Mouse (Mus musculus) embryonic facial prominence, embryonic 10.5 days (tissue): Measurements from ENCODE around the gene Zfp953. TPM values are rescaled to one million over a fixed set of nuclear protein-coding genes. Genes with fewer than 3 reads are reported as not detected.
A peak's percentile ranks its signal among the peaks of the same experiment; 100 is the strongest.
"Not testable (repeated sequence)": the region's sequence is repeated elsewhere in the genome, so short reads cannot be mapped to it uniquely, and the experiment has no call there.

Experiments
- DNase-seq: peaks from one replicate; pipeline ENCODE4 v3.0.0-alpha.2; 2017; ENCODE audit warnings: low spot score
- H3K27ac ChIP-seq: fragments of 300-500 bp; sonication (generic); replicated peaks from 2 replicates; pipeline ENCODE4 v1.5.1; 2016; ENCODE audit warnings: mild to moderate bottlenecking
- H3K27me3 ChIP-seq: fragments of 300-500 bp; sonication (generic); replicated peaks from 2 replicates; pipeline ENCODE4 v1.6.1; 2016; ENCODE audit warnings: low read depth, mild to moderate bottlenecking; ENCODE audit not compliant: poor library complexity, severe bottlenecking
- H3K36me3 ChIP-seq: fragments of 300-500 bp; sonication (generic); replicated peaks from 2 replicates; pipeline ENCODE4 v1.6.1; 2016; ENCODE audit warnings: mild to moderate bottlenecking, moderate library complexity
- H3K4me1 ChIP-seq: fragments of 300-500 bp; sonication (generic); 2 replicates; pipeline ENCODE4 v1.6.1; 2016
- H3K4me3 ChIP-seq: fragments of 300-500 bp; sonication (generic); 2 replicates; pipeline ENCODE4 v1.5.1; 2016; ENCODE audit warnings: mild to moderate bottlenecking, moderate library complexity
- H3K9me3 ChIP-seq: fragments of 300-500 bp; sonication (generic); 2 replicates; pipeline ENCODE4 v1.6.1; 2016; ENCODE audit warnings: mild to moderate bottlenecking
- WGBS: fragments of 180-500 bp; shearing (Covaris S2); methylation state at CpG from one replicate; pipeline ENCODE4 v1.1.7; 2016; 5-methylcytosine and 5-hydroxymethylcytosine counted together
- polyA plus RNA-seq: library from polyadenylated mRNA; unstranded; fragments of >200 nt; fragmentation: Nextera tagmentation; extraction: Ambion mirVana; gene quantifications from 2 replicates; pipeline ENCODE4 v1.2.1, GENCODE M21; 2016

Zfp953 gene
- 0.79 and 0.92 TPM in 2 replicates for polyA plus RNA-seq

DNA sequence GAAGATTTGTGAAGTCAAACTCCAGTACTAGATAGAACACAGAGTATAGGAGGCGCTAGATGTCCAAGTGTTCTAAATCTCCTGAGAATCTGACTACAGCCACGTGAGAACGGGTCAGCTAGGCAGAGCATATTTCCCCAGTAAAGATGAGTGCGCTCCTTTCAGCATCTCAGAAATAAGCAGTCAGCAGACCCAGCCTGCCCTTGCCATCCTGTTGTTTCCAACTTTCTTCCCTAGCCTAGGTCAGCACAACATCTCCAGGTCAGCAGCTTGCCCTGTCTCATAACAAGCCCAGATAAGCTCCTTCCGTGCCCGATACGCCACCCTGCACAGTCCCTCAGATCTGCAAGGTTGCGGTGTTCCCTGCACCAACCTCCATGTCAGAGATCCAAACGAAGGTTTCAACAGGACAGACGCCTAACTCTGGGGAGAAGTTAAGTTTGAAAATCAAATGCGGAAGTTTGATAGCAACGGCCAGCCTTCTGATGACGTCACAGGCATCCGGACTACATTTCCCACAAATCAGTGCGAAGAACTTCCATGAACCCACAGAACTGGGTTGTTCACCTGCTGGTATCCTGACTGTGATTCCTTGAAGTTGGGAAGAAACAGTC is at the start of gene Zfp953, which contains the start of gene Gm28044:
Gene Zfp953, minus strand, starts transcription at position 475 of the 614 bp plus-strand sequence.
Gene Gm28044, minus strand, starts transcription at position 406 of the 614 bp plus-strand sequence.
- Histone ChIP-seq H3K4me1 (peaks cover 6% of the 10 kb centered on the region; the same call in 1 of the 2 replicates), H3K27me3 (no peaks in the 10 kb centered on the region), H3K27ac (peak within 1 kb of the TSS; percentile 83), H3K4me3 (peak within 1 kb of the TSS; percentile 76), H3K9me3 (no peaks in the 10 kb centered on the region), H3K36me3 (no peaks in the 10 kb centered on the region)
- WGBS: under 1% methylated on average over 15 of the region's 15 CpGs
- DNase-seq: peak; percentile 79

DNA sequence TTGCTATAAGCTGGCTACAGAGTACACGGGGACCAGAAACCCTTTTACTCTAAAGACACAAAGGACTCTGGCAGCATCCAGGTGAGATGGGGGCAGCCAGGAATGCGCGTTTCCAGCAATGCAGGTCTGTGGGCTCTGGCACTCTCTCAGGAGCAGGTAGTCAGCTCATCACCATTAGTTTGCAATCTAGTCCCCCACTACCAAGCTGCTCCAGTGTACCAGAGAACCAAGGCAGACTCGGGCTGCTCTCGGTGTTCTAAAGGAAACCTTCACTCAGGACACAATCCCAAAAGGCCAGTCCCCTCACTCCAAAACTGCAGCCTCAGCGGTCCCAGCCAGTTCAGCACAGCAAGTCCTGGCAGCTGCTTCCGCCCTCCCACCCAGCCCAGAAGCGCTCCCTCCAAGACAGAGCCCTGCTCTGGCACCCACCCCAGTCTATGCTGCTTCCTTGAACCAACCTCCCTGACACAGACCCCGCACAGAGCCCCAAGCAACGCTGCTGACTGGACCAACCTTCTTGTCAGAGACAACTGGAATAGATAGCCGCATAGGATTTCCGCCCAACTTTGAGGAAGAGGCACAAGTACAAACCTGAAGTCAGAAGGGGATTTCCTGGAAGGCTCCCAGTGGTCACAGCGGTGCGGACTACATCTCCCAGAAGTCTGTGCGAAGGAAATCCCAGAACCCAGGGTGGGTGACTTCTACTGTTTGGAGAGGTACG is 38.9 kb upstream of the Zfp953 start, which contains the start of gene Zfp429:
Gene Zfp429, minus strand, starts transcription at position 637 of the 721 bp plus-strand sequence.
- Histone ChIP-seq H3K27ac (peak within 1 kb of the TSS; percentile 77), H3K4me3 (peak within 1 kb of the TSS; percentile 72)
- DNase-seq: peak; percentile 65
- not testable (repeated sequence) for H3K9me3 ChIP-seq, H3K4me1 ChIP-seq, H3K27me3 ChIP-seq, H3K36me3 ChIP-seq
- WGBS: 5% methylated on average over 16 of the region's 16 CpGs

DNA sequence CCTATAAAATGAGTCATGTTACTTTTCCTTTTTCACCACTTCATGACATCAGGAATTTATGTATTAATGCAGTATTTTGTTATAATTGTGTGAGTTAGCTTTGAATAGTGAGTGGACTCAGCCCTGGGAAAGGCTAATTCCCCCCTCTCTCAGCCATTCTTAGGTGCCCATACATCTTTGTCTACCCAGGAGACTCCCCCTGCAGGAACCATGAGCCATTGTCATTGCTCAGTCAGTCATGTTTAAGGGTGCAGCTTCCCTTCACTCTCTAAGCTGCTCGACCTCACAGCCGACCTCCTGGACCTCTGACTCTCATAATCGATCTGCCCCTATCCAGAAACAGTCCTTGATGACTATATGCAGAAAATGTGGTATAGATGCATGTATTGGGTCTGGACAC is 15.8 kb upstream of the Zfp953 start:
- not testable (repeated sequence) for H3K4me1 ChIP-seq, DNase-seq, H3K4me3 ChIP-seq, H3K9me3 ChIP-seq, H3K27me3 ChIP-seq, H3K27ac ChIP-seq, H3K36me3 ChIP-seq
- WGBS: 75% methylated on average over 3 of the region's 3 CpGs

DNA sequence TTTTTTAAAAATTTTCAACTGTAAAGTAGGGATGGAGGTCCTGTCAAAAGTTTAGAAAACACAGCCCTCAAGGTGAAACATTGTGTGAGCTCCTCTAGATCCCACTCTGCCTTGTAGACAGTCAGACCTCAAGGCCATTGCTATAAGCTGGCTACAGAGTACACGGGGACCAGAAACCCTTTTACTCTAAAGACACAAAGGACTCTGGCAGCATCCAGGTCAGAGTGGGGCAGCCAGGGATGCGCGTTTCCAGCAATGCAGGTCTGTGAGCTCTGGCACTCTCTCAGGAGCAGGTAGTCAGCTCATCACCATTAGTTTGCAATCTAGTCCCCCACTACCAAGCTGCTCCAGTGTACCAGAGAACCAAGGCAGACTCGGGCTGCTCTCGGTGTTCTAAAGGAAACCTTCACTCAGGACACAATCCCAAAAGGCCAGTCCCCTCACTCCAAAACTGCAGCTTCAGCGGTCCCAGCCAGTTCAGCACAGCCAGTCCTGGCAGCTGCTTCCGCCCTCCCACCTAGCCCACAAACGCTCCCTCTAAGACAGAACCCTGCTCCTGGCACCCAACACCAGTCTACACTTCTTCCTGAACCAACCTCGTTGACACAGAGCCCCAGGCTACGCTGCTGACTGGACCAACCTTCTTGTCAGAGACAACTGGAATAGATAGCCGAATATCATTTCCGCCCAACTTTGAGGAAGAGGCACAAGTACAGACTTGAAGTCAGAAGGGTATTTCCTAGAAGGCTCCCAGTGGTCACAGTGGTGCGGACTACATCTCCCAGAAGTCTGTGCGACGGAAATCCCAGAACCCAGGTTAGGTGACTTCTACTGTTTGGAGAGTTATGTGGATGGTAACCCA is 14.9 kb upstream of the Zfp953 start, which contains the start of the genes Gm28041 and Zfp456:
Gene Gm28041, minus strand, starts transcription at position 684 of the 862 bp plus-strand sequence.
Gene Zfp456, minus strand, starts transcription at position 761 of the 862 bp plus-strand sequence.
- Histone ChIP-seq H3K27ac (peak within 1 kb of the TSS; percentile 59; the same call in 1 of the 2 replicates), H3K4me3 (peak within 1 kb of the TSS; percentile 59)
- H3K36me3 ChIP-seq, H3K27me3 ChIP-seq, H3K9me3 ChIP-seq, H3K4me1 ChIP-seq: not testable (repeated sequence)
- WGBS: 21% methylated on average over 15 of the region's 15 CpGs
- peak; percentile 61 for DNase-seq

DNA sequence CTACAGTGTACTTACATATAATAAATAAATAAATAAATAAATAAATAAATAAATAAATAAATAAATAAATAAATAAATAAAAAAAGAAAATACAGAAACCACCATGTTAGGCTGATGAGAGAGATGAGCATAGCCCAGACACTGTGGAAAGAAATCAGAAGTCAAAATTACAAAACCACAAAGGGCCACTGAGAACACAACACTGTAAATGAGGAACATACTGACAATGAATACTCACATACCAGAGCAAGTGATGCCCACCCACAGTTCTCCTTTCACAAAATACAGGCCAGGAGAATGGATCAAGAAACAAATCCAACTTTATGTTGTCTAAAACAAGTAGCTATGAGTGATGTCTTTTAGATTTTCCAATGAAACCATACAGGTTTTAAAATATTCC is 8.6 kb downstream of the Zfp953 start:
- H3K4me1 ChIP-seq: no peaks in the 10 kb centered on the region
- no peak overlapping the region for H3K4me3 ChIP-seq
- H3K27ac ChIP-seq: no peak overlapping the region
- H3K27me3 ChIP-seq: no peaks in the 10 kb centered on the region
- no peak for DNase-seq
- H3K36me3 ChIP-seq: no peaks in the 10 kb centered on the region
- no peaks in the 10 kb centered on the region for H3K9me3 ChIP-seq

DNA sequence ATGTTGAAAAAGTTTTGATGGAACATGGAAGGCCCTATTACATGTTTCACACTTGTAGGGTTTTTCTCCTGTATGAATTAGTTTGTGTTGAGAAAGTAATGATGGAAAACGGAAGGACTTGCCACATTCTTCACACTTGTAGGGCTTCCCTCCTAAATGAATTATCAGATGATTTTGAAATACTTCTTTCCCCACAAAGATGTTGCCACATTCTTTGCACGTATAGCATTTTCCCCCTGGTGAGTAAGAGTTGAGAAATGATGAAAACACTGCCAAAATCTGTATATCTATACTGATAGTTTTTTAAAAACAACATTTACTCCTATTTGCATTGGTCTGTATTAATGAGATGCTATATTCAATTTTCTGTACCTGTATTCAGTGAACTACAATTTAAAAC is 17.0 kb downstream of the Zfp953 start:
- Histone ChIP-seq H3K36me3 (peaks cover 7% of the 10 kb centered on the region; the same call in 1 of the 2 replicates), H3K27ac (no peak overlapping the region), H3K9me3 (no peaks in the 10 kb centered on the region), H3K4me1 (no peaks in the 10 kb centered on the region), H3K4me3 (no peak overlapping the region), H3K27me3 (no peaks in the 10 kb centered on the region)
- 88% methylated on average over 2 of the region's 2 CpGs for WGBS
- DNase-seq: no peak

DNA sequence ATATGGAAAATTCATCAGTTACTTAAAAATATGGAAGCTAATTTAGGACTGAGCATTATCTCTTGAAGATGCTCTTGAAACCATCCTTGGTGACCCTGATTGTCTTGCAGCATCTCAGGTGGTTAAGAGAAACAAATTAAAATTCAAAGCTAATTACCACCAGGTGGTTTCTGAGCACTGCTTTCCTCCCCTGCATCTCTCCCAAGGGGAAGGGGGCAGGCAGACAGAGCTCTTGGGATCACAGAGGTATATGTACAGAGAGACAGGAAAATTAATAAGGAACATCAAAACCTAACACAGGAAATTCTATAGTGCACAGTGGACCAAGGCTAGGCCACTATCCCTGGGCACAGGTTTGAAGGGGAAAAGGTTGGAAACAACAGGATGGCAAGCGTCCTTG is 27.5 kb downstream of the Zfp953 start:
- DNase-seq: peak; percentile 10
- Histone ChIP-seq H3K27ac (peak overlapping the region; percentile 81), H3K4me1 (peaks cover 7% of the 10 kb centered on the region), H3K27me3 (no peaks in the 10 kb centered on the region), H3K36me3 (no peaks in the 10 kb centered on the region), H3K9me3 (no peaks in the 10 kb centered on the region), H3K4me3 (peak overlapping the region; percentile 67)
- WGBS: 74% methylated on average over 1 of the region's 1 CpGs

DNA sequence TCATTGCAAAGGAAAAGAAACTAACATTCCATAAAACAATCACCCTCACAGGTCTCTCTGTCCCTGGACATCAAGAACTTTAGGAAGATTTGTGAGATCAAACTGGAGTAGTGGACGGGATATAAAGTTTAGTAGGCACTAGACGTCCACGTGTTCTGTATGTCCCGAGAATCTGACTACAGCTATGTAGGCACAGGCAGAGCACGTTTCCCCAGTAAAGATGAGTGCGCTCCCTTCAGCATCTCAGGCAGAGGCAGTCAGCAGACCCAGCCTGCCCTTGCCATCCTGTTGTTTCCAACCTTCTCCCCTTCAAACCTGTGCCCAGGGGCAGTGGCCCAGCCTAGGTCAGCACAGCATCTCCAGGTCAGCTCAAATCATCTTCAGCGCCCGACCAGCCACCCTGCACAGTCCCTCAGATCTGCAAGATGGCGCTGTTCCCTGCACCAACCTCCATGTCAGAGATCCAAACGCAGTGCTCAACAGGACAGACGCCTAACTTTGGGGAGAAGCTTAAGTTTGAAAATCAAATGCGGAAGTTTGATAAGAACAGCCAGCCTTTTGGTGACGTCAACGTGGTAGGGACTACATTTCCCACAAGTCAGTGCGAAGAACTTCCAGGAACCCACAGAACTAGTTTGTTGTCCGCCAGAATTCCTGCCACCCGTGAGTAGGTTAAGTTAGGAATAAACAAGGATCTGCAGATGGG is 28.2 kb downstream of the Zfp953 start, which contains the start of gene Zfp595:
Gene Zfp595, minus strand, starts transcription at position 552 of the 706 bp plus-strand sequence.
- peak; percentile 72 for DNase-seq
- no peaks in the 10 kb centered on the region for H3K36me3 ChIP-seq
- peak within 1 kb of the TSS; percentile 81 for H3K27ac ChIP-seq
- H3K4me3 ChIP-seq: peak within 1 kb of the TSS; percentile 67
- WGBS: 19% methylated on average over 17 of the region's 17 CpGs
- no peaks in the 10 kb centered on the region for H3K9me3 ChIP-seq
- peaks cover 7% of the 10 kb centered on the region for H3K4me1 ChIP-seq
- no peaks in the 10 kb centered on the region for H3K27me3 ChIP-seq

DNA sequence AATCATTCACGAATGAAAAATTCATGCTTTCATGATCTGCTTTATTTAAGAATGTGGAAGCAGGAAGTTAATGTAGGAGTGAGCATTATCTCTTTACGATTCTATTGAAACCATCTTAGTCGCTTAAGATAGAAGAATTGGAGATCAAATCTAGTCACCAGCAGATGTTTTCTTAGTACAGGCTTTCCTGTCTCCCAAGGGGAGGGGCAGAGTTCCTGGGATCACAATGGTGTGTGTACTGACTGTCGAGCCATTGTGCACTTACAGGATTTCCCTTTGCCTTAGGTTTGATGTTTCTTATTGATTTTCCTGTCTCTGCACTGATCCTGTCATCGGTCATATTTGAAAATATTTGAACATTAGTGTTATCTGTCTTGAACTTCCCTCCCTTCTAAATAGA is 53.7 kb downstream of the Zfp953 start:
- peak; percentile 12 for DNase-seq
- WGBS: 39% methylated on average over 5 of the region's 5 CpGs
- Histone ChIP-seq H3K9me3 (no peaks in the 10 kb centered on the region), H3K4me1 (peaks cover 6% of the 10 kb centered on the region; the same call in 1 of the 2 replicates), H3K4me3 (peak overlapping the region; percentile 70), H3K27ac (peak overlapping the region; percentile 81), H3K36me3 (no peaks in the 10 kb centered on the region), H3K27me3 (no peaks in the 10 kb centered on the region)

DNA sequence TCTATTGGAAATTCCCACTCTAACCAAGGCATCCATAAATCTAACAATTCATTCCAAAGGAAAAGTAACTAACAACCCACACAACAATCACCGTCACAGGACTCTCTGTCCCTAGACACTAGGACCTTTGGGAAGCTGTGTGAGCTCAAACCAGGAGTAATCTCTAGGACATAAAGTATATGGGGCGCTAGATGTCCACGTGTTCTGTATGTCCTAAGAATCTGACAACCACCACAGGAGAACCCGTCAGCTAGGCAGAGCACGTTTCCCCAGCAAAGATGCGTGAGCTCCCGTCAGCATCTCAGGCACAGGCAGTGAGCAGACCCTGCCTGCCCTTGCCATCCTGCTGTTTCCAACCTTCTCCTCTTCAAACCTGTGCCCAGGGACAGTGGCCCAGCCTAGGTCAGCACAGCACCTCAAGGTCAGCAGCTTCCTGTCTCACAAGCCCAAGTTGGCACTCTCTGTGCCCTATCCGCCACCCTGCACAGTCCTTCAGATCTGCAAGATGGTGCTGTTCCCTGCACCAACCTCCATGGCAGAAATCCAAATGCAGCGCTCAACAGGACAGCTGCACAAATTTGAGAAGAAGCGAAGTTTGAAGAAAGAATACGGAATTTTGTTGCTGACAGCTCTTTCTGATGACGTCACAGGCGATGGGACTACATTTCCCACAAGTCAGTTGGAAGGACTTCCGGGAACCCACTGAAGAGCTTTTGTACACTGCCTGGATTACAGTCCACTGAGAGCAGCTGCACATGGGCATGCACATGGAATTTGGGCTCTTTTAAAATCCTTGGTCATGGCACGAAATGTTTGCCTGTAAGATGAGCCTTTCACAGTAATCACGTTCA is 54.4 kb downstream of the Zfp953 start, which contains the start of gene Zfp457:
Gene Zfp457, minus strand, starts transcription at position 664 of the 851 bp plus-strand sequence.
- Histone ChIP-seq H3K4me3 (peak within 1 kb of the TSS; percentile 70), H3K4me1 (peaks cover 6% of the 10 kb centered on the region; the same call in 1 of the 2 replicates), H3K27me3 (no peaks in the 10 kb centered on the region), H3K9me3 (no peaks in the 10 kb centered on the region), H3K36me3 (no peaks in the 10 kb centered on the region), H3K27ac (peak within 1 kb of the TSS; percentile 81)
- DNase-seq: peak; percentile 81
- 12% methylated on average over 16 of the region's 16 CpGs for WGBS
